Mouse (Mus musculus): ENCODE data around the gene Aox1. TPM values are rescaled to one million over a fixed set of nuclear protein-coding genes. Genes with fewer than 3 reads are reported as not detected.

The Aox1 gene
- total and polyA plus RNA-seq, 3 experiments = 8.6 to 10.7 (median 9.7) TPM

DNA sequence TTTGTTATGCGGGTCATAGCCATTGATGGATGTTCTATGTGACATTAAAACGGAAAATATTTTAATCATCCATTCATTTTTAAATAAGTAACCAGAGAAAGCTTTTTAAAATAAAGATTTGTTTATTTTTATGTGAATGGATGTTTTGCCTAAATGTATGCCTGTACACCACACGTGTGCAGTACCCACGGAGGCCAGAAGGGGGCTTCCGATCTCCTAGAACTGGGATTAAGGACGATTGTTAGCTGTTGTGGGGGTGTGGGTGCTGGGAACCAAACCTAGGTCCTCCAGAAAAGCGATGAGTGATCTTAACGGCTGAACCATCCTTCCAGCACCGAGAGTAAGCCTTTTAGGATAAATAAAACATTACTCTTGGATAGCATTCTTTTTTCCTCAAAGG is 109.3 kb downstream of the Aox1 start:
- Histone ChIP-seq H3K79me2 (replicated peaks; ENCODE audit: control insufficient read depth, insufficient read depth, low read length) (no peaks in the 10 kb centered on the region), H3K27me3 (ENCODE audit: control insufficient read depth, insufficient read depth, low read length) (no peaks in the 10 kb centered on the region), H3K4me3 (no peak overlapping the region), H3K4me1 (ENCODE audit: control insufficient read depth, insufficient read depth, low read length) (no peaks in the 10 kb centered on the region), H3K27ac (no peak overlapping the region), H3K36me3 (ENCODE audit: control insufficient read depth, insufficient read depth, low read length) (no peaks in the 10 kb centered on the region), H3K9ac (ENCODE audit: low read depth, low read length) (no peak overlapping the region)
- 87% methylated on average over 9 of the region's 9 CpGs for WGBS
- intact Hi-C loops (cut with DNase I) = no loop called here
- DNase-seq = no peak
- peak; percentile 30 for TF ChIP-seq CTCF (IDR thresholded peaks at IDR 0.05)
- TF ChIP-seq EP300 (IDR thresholded peaks at IDR 0.05; ENCODE audit: insufficient read depth, low read depth, low read length) = no peak

DNA sequence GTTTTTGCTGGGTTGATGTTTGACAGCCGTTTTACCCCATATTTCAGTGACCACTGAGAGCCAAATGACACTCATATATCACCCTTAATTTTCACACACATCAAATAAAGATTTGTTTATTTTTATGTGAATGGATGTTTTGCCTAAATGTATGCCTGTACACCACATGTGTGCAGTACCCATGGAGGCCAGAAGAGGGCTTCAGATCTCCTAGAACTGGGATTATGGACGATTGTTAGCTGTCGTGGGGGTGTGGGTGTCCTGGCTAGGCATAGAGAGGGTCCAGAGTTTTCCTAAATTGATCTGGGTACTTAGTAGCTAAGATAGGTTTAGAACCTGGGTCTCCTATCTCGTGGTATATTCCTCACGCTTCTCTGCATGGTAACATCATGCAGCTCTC is 110.9 kb downstream of the Aox1 start:
- no peaks in the 10 kb centered on the region for H3K27me3 ChIP-seq (ENCODE audit: control insufficient read depth, insufficient read depth, low read length)
- intact Hi-C loops (cut with DNase I) = loop anchor here (10.0 kb wide), 1 partner anchor 716 kb away; no protein-coding TSS in a partner anchor
- TF ChIP-seq EP300 (IDR thresholded peaks at IDR 0.05; ENCODE audit: insufficient read depth, low read depth, low read length) (no peak), POLR2A (IDR thresholded peaks at IDR 0.05; ENCODE audit: insufficient read depth, low read depth, low read length) (no peak), CTCF (IDR thresholded peaks at IDR 0.05) (no peak)

DNA sequence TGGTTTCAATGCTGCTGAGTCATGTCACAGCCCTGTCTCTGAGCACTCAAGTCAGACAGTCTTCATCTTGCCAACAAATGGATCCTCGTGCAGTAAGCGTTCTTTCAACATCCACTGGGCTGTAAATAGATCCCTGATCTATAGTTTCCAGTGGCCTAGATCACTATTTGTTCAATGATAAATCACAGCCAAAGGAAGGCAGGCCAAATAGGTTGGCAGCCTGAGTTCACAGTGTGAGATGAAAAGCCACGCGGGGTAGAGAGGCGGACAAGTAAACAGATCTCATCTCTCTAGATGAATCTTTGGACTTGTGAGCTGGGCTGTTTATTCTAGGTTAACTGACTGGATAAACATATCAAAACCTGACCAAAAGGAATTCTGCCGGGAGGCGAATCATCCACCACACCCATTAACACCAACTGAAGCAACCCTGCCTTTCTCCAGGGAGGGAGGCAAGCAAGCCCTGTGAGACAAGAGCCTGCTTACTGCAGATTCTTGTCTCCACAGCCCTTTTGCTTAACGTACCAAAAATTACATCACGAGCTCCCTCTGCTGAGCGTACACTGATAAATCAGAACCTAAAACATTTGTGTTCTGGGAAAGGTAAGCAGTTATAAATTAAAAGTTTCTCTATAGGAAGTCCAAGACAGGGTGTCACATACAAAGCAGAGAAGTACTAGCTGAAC is 114.8 kb downstream of the Aox1 start:
- intact Hi-C loops (cut with DNase I) = loop anchor here (10.0 kb wide), 1 partner anchor 720 kb away; no protein-coding TSS in a partner anchor
- Histone ChIP-seq H3K27me3 (ENCODE audit: control insufficient read depth, insufficient read depth, low read length) (no peaks in the 10 kb centered on the region), H3K36me3 (ENCODE audit: control insufficient read depth, insufficient read depth, low read length) (no peaks in the 10 kb centered on the region), H3K4me1 (ENCODE audit: control insufficient read depth, insufficient read depth, low read length) (no peaks in the 10 kb centered on the region), H3K4me3 (no peak overlapping the region), H3K9ac (ENCODE audit: low read depth, low read length) (no peak overlapping the region), H3K27ac (no peak overlapping the region), H3K79me2 (replicated peaks; ENCODE audit: control insufficient read depth, insufficient read depth, low read length) (no peaks in the 10 kb centered on the region)
- 55% methylated on average over 10 of the region's 10 CpGs for WGBS
- DNase-seq = no peak
- TF ChIP-seq EP300 (IDR thresholded peaks at IDR 0.05; ENCODE audit: insufficient read depth, low read depth, low read length) (no peak), CTCF (IDR thresholded peaks at IDR 0.05) (peak; percentile 43)

More for the DNA sequence above, 110.9 kb downstream of the Aox1 start:
- Histone ChIP-seq H3K36me3 (ENCODE audit: control insufficient read depth, insufficient read depth, low read length) (no peaks in the 10 kb centered on the region), H3K4me3 (no peak overlapping the region), H3K4me1 (ENCODE audit: control insufficient read depth, insufficient read depth, low read length) (no peaks in the 10 kb centered on the region), H3K79me2 (replicated peaks; ENCODE audit: control insufficient read depth, insufficient read depth, low read length) (no peaks in the 10 kb centered on the region), H3K9ac (ENCODE audit: low read depth, low read length) (no peak overlapping the region), H3K27ac (no peak overlapping the region)
- DNase-seq = no peak
- 77% methylated on average over 5 of the region's 5 CpGs for WGBS

DNA sequence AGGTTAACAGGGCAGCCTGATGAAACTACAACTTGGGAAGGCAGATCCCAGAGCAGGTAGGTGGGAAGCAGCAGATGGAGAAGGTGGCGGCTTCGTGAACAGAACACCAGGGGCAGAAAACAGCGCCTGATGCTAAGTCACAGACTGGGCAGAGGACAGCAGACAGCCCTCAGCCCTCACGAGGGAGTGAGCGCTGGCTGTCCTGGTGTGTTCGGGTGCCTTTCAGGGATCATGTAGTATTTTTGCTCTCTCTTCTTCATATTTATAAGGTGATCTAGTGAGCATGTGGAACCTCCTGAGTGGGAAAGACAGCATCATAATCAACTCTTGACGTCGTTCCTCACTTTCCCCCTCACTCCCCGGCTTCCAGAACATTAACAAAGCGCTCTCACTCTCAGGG is 116.3 kb downstream of the Aox1 start:
- no peak for DNase-seq
- Histone ChIP-seq H3K36me3 (ENCODE audit: control insufficient read depth, insufficient read depth, low read length) (no peaks in the 10 kb centered on the region), H3K4me1 (ENCODE audit: control insufficient read depth, insufficient read depth, low read length) (no peaks in the 10 kb centered on the region), H3K4me3 (no peak overlapping the region), H3K79me2 (replicated peaks; ENCODE audit: control insufficient read depth, insufficient read depth, low read length) (no peaks in the 10 kb centered on the region), H3K27me3 (ENCODE audit: control insufficient read depth, insufficient read depth, low read length) (peaks cover 1% of the 10 kb centered on the region; the same call in 1 of the 2 replicates), H3K9ac (ENCODE audit: low read depth, low read length) (no peak overlapping the region), H3K27ac (no peak overlapping the region)
- TF ChIP-seq EP300 (IDR thresholded peaks at IDR 0.05; ENCODE audit: insufficient read depth, low read depth, low read length) (no peak), CTCF (IDR thresholded peaks at IDR 0.05) (no peak), POLR2A (IDR thresholded peaks at IDR 0.05; ENCODE audit: insufficient read depth, low read depth, low read length) (no peak)
- intact Hi-C loops (cut with DNase I) = loop anchor here (10.0 kb wide), 1 partner anchor 721 kb away; no protein-coding TSS in a partner anchor
- 88% methylated on average over 10 of the region's 10 CpGs for WGBS

DNA sequence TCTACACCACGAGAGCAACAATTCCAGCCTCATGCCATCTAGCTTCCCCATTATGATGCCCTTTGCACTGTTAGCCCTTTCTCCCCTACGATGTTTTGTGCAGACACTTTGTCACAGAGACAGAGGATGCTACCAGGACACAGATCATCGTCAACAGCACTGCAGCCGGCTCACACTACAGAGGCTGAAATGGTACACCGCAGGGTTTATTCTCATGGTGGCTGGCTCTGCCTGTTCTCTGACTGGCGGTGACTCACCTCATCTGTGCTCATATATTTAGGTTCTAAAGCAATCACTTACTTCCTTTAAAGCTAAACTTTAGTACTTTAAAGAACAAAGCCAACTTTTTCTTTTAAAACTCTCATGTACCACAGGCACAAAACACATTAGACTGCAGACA is 118.0 kb downstream of the Aox1 start:
- TF ChIP-seq POLR2A (IDR thresholded peaks at IDR 0.05; ENCODE audit: insufficient read depth, low read depth, low read length) (no peak), CTCF (IDR thresholded peaks at IDR 0.05) (no peak), EP300 (IDR thresholded peaks at IDR 0.05; ENCODE audit: insufficient read depth, low read depth, low read length) (no peak)
- WGBS = 76% methylated on average over 6 of the region's 6 CpGs
- H3K9ac ChIP-seq (ENCODE audit: low read depth, low read length) = no peak overlapping the region
- DNase-seq = no peak
- H3K4me1 ChIP-seq (ENCODE audit: control insufficient read depth, insufficient read depth, low read length) = no peaks in the 10 kb centered on the region
- H3K36me3 ChIP-seq (ENCODE audit: control insufficient read depth, insufficient read depth, low read length) = no peaks in the 10 kb centered on the region
- intact Hi-C loops (cut with DNase I) = loop anchor here (10.0 kb wide), 1 partner anchor 723 kb away; no protein-coding TSS in a partner anchor
- H3K4me3 ChIP-seq = no peak overlapping the region
- H3K27ac ChIP-seq = no peak overlapping the region
- H3K27me3 ChIP-seq (ENCODE audit: control insufficient read depth, insufficient read depth, low read length) = peaks cover 1% of the 10 kb centered on the region; the same call in 1 of the 2 replicates
- no peaks in the 10 kb centered on the region for H3K79me2 ChIP-seq (replicated peaks; ENCODE audit: control insufficient read depth, insufficient read depth, low read length)

DNA sequence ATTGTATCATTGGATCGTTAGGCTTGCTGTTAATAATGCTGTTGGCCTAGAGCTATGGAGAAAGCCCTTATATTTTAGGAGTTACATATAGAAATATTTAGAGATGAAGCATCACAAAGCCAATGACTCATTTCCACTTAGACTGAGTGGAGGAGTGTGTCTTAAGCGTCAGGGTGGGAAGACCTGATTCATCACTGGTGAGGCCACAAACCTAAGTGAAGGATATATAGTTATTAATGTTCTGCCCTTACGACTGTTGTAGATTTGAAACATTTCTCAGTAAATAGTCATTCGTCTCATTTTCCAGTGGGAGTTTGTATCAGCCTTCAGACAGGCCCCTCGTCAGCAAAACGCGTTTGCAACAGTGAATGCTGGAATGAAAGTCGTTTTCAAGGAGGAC is 122.5 kb downstream of the Aox1 start:
- no peak overlapping the region for H3K4me3 ChIP-seq
- no peaks in the 10 kb centered on the region for H3K79me2 ChIP-seq (replicated peaks; ENCODE audit: control insufficient read depth, insufficient read depth, low read length)
- no peaks in the 10 kb centered on the region for H3K4me1 ChIP-seq (ENCODE audit: control insufficient read depth, insufficient read depth, low read length)
- intact Hi-C loops (cut with DNase I) = no loop called here
- H3K9ac ChIP-seq (ENCODE audit: low read depth, low read length) = no peak overlapping the region
- no peak overlapping the region for H3K27ac ChIP-seq
- no peaks in the 10 kb centered on the region for H3K36me3 ChIP-seq (ENCODE audit: control insufficient read depth, insufficient read depth, low read length)
- 54% methylated on average over 8 of the region's 8 CpGs for WGBS
- TF ChIP-seq CTCF (IDR thresholded peaks at IDR 0.05) = no peak
- no peak for TF ChIP-seq EP300 (IDR thresholded peaks at IDR 0.05; ENCODE audit: insufficient read depth, low read depth, low read length)
- no peak for TF ChIP-seq POLR2A (IDR thresholded peaks at IDR 0.05; ENCODE audit: insufficient read depth, low read depth, low read length)
- DNase-seq = no peak
- H3K27me3 ChIP-seq (ENCODE audit: control insufficient read depth, insufficient read depth, low read length) = peaks cover 1% of the 10 kb centered on the region; the same call in 1 of the 2 replicates

Other genes with a start within 250 kb of the Aox1 start
- gene Sgo2a, start 34.0 kb upstream of the Aox1 start, total RNA-seq (2021) = 1 to 10 TPM; 3.5 to 4.2 TPM
- gene Sgo2a, start 34.0 kb upstream of the Aox1 start, polyA plus RNA-seq (2012; rRNA removed) = 1.1 and 1.9 TPM in 2 replicates
- 1 to 10 TPM; 5.8 to 6.6 TPM for gene Kctd18, start 11.0 kb upstream of the Aox1 start, total RNA-seq (2021)
- gene Kctd18, start 11.0 kb upstream of the Aox1 start, polyA plus RNA-seq (2012; rRNA removed) = 4.2 and 8.6 TPM in 2 replicates
- gene Aox3, start 83.2 kb downstream of the Aox1 start, total RNA-seq (2021) = 1 to 10 TPM; 1.2 to 2.0 TPM
- gene Aox3, start 83.2 kb downstream of the Aox1 start, polyA plus RNA-seq (2012; rRNA removed) = 0.50 and 1.2 TPM in 2 replicates
- gene Aox4, start 180.5 kb downstream of the Aox1 start, total RNA-seq (2021) = not detected
- not detected in 2 replicates for gene Aox4, start 180.5 kb downstream of the Aox1 start, polyA plus RNA-seq (2012; rRNA removed)
- not detected for gene Aox2, start 248.4 kb downstream of the Aox1 start, total RNA-seq (2021)
- not detected in 2 replicates for gene Aox2, start 248.4 kb downstream of the Aox1 start, polyA plus RNA-seq (2012; rRNA removed)